In the genomic region with DNA sequence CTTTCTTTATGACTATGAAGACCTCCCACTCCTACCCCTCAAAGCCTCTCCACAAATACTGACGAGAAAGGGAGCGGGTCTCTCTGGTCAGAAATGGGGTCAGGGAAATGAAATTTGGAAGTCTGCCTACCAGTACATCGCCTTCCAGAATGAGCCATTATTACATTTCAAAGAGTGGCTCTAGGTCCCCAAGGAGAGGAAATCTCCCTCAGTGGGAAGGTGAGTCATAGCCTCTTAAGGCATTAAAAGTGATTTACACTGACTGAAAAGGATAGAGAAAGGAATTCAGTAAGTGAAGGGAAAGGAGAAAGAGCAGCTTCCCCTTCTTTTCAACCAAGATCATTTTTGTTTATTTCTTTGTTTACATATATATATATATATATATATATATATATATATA, we compare ENCODE assay signal across 16 mouse cellular contexts. TPM values are rescaled to one million over a fixed set of nuclear protein-coding genes. Genes with fewer than 3 reads are reported as not detected.
"Had no signal": no experiment of that assay in that cellular context is flagged by ENCODE, and none has a peak within 500 bp of the region (broad histone marks: within the 10 kb centered on the region; RNA-seq: fewer than 3 reads in every experiment).

No protein-coding gene starts in this region.

- H3K36me3 ChIP-seq: midbrain, embryonic 10.5 days; midbrain, embryonic 12.5 days; neural tube, embryonic 12.5 days; stomach, embryonic 15.5 days had no signal

- H3K9ac ChIP-seq: liver, embryonic 14.5 days; lung, embryonic 14.5 days; midbrain, embryonic 12.5 days; neural tube, embryonic 12.5 days; stomach, embryonic 15.5 days had no signal

- ATAC-seq: midbrain, embryonic 16.5 days had no signal

- DNase-seq: lung, adult 18-20 months; lung, embryonic 14.5 days; lung, postnatal 4 days; midbrain, embryonic 14.5 days; right cerebral cortex, postnatal 14 days; thymus, adult 2 months; thymus, postnatal 25 days had no signal

- H3K4me2 ChIP-seq: lung, embryonic 14.5 days; midbrain, embryonic 12.5 days; neural tube, embryonic 12.5 days; stomach, embryonic 15.5 days had no signal

- H3K27me3 ChIP-seq: midbrain, embryonic 12.5 days; neural tube, embryonic 12.5 days; stomach, embryonic 15.5 days had no signal

- H3K4me1 ChIP-seq: midbrain, embryonic 10.5 days; midbrain, embryonic 12.5 days; neural tube, embryonic 12.5 days; stomach, embryonic 15.5 days had no signal

- H3K27ac ChIP-seq: liver, embryonic 14.5 days; midbrain, embryonic 10.5 days; midbrain, embryonic 12.5 days; neural tube, embryonic 12.5 days; stomach, embryonic 15.5 days; stomach, postnatal 0 days had no signal

- H3K4me3 ChIP-seq: midbrain, embryonic 10.5 days; midbrain, embryonic 12.5 days; myocyte; neural tube, embryonic 12.5 days; stomach, embryonic 15.5 days had no signal

- H3K9me3 ChIP-seq: midbrain, embryonic 10.5 days; midbrain, embryonic 12.5 days; neural tube, embryonic 12.5 days; stomach, embryonic 15.5 days had no signal

RNA-seq across cellular contexts. Expression of gene Avpr2, which starts 55.2 kb away (rescaled TPM):
- polyA plus RNA-seq: lung, embryonic 14.5 days; midbrain, embryonic 14.5 days; myocyte; testis, adult 2 months had no signal
